Mouse (Mus musculus) 3T3-L1 (cell line): ENCODE results near the gene Cldn34b3.
"Not testable (repeated sequence)": the region's sequence is repeated elsewhere in the genome, so short reads cannot be mapped to it uniquely, and the experiment has no call there.

Experiments used
- DNase-seq: peaks from one replicate; pipeline ENCODE4 v3.0.0-alpha.2; 2015; ENCODE audit warnings: low read depth, low spot score

Cldn34b3 gene

GRCm38 (mm10) chrX:76264004-76264403 lies at the start of gene Cldn34b3:
TSS of gene Cldn34b3 (plus strand) at chrX:76264304.
- not testable (repeated sequence) for DNase-seq
